Mouse (Mus musculus) layer of hippocampus, adult 8-10 months (tissue): Measurements from ENCODE around the gene Odf3. TPM values are rescaled to one million over a fixed set of nuclear protein-coding genes. Genes with fewer than 3 reads are reported as not detected.

Source experiments
- DNase-seq, 2 experiments: peaks; one replicate each; pipeline ENCODE4 v3.0.0; 2022; ENCODE audit warnings: low spot score in 2 of 2
- total RNA-seq, 4 experiments: library from RNA; stranded (reverse); gene quantifications; 2 replicates each; pipeline ENCODE4 v1.2.4; 2022

Odf3 gene
- total RNA-seq, result not detected

DNA sequence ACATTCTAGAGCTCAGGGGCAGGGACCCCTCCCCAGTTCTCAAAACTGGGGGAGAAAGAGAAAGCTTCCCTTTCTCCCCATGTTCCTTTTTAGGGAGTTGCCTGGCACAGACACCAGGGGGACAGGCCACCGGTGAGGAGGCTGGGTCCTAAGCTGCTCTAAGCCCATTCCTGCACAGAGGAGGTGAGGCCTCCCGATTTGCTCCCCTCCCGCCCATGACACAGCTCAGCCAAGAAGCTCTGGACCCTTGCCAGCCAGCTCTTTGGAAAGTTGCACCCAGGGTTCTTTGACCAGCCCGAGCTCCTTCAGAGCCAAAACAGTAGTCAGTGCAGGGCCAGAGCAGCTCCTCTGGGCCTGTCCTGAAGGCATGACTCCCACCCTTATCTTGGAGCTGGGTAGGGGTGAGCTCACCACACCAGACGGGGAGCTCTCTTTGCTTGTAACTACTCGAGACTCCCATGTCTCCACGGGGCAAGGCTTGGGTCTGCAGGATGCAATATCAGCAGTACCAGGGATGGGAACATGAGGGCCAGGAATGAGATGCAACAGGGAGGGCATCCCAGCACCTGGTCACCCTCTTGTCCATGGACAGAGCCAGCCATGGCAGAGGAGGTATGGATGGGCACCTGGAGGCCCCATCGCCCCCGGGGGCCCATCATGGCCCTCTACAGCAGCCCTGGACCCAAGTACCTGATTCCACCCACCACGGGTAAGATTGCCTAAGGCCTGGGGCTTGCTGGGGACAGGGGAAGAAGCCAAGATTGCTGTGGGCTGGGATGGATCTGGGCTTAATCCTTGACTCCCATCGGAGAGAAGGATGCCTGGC is at the start of gene Odf3:
TSS of gene Odf3 (plus strand) at position 51 of the 826 bp plus-strand sequence.
- no peak for DNase-seq

DNA sequence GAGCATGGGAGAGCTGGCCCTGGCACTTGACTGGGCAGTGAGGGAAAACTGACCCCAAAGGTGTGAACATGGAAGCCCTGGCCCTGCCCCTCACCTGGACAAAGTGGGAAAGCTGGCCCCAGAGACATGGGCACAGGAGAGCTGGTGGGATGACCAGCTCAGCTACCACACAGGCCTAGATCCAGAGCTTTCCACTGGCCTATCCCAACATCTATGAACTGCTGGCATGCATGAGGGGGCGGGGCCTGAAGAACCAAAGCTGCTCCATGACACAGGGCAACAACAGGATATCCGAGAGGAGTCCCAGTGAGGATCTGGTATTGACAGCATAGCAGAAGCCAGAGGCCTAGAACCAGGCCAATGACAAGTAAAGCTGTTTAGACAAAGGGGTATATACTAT is 49.4 kb upstream of the Odf3 start:
- no peak for DNase-seq

DNA sequence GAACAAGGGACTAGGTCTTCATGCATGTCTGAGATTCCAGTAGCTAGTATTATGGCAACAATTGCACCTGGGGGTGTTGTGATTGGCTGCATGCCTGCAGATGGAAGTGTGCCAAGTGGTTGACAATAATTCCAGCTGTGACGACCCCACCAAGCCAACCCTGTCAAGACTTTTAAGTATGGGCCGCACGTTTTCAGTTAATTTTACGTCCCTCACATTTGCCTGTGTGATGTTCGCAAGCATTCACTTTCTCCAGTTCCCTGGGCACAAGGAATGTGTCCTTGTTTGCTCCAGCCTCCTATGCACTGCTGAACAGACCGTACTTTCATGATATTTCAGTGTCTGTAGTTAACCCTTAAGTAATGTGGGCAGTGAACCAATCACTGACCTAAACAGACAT is 45.0 kb upstream of the Odf3 start:
- DNase-seq, result no peak

DNA sequence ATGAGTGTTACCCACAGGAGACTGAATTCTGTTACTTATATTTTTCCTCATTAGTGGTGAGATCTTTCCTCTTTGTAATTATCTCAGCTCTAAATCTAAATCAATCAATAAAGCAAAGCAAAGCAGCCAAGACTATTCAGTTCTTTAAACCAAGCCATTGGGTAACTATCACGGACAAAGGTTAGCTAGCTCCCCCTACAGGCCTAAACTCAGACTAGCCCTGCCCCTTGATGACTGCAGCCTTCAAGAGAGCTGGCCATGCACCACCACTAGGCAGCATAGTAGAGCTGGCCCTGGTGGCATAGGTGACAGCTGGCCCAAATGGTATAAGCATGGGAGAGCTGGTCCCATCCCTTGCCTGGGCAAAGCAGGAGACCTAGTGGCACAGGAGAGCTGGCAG is 41.9 kb upstream of the Odf3 start:
- peak; percentile 56 to 71 for DNase-seq

DNA sequence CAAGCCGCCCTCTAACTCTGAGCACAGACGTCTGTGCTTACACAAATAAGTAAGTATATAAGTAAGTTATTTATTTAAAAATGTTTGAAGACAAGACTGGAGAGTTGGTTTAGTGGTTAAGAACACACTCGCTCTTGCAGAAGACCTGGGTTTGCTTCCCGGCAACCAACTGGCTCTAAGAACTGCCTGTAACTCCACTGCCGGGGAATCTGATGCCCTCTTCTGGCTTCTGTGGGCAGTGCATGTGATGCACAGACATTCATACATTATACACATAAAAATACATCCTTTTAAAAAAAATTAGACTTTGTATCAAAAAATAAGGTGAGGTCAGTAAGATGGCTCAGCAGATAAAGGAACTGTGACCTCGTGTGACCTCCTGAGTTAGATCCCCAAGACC is 37.1 kb upstream of the Odf3 start:
- no peak for DNase-seq

DNA sequence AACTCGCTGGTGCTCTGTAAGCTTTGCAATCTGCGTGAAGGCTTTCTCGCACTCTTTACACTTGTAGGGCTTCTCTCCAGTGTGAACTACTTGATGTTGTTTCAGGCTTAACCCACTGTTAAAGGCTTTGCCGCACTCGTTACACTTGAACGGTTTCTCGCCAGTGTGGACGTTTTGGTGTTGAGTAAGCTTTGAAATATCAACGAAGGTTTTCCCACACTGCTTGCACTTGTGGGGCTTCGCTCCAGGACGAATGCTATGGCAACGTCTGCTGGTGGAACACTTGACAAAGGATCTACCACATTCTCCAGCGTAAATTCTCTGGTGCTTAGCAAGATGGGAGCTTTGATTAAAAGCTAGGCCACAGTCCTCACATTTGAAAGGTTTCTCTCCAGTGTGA is 35.9 kb upstream of the Odf3 start:
- peak in 1 of 2 experiments; percentile 51 for DNase-seq

DNA sequence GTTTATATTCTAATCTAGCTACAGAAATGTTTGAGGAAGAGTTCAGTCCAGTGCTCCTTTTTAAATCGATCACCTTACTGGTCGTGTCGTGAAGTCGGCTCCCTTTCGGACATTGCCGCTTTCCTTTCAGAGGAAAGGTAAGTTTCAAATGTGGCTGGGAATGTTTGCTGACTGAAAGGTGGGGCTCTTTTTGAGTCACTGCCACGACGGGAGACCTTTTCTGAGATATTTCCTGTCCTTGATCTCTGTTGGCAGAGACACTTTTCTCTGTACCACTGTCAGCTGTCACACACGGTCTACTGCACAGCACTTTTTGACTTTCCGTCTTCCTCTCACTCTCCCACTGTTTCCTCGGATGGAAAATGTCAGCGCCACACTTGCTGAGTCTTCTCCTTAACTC is 34.8 kb upstream of the Odf3 start:
- DNase-seq, result no peak

DNA sequence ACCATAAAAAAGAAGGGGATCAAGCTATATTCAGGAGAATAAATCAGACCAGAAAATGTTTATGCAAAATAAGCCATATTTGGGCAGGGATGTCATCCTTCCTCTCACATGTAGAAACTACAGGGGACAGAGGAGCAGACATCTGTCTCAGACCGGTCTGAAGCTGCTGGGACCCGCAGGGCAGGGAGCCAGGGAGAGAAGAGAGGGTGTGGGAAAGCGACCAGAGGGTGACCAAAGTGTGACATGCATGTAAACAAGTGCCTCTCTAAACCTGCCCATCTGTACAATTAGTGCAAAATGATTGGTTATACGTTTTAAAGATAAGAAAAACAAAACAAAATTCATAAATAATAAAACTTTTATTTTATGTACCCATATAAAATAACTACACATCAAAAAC is 27.4 kb upstream of the Odf3 start:
- no peak for DNase-seq

DNA sequence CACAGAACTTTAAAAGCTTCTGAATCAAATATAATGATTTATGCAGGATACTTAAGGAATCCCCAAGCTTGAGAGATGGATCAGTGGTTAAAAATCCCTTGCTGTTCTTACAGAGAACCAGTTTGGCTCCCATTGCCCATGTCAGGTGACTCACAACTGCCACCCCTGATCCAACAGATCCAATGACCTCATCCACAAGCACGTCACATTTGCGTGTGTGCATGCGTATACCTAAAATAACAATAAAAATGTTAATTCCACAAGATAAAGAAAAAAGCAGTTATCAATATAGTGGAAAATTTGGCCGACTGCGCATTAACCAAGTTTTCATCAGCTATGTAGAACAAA is 26.3 kb upstream of the Odf3 start:
- DNase-seq, result no peak

DNA sequence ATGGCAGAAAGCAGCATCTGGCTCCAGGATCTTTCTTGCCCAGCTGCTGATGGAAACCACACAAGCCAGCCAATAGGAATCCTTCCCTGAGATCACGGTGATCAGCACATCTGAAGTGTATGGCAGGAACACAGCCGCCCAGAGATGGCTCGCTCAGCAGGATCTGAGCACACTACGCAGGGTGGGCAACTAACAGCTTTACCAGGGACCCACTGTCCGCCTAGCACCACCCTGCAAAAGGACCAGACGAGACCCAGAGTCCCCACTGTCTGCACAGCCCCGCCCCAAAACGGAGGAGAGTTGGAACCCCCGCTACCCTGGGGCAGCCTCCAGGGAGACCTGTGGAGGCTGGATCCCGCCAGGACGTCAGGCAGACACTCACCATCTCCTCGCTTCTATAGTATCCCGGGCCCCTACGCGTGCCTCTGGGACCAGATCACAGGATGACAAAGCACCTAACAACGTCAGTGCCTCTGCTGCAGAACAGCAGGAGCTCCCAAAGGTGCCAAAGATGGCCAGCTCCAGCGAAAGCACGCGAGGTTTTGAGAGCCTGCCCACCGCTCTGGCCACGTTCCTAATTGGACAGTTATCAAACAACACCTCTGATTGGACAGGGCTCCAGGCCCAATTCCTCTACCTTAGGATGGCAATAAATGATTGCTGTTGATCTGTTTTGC is 25.8 kb upstream of the Odf3 start, which contains the start of gene Zfp941:
TSS of gene Zfp941 (minus strand) at position 526 of the 677 bp plus-strand sequence.
- DNase-seq, result peak; percentile 62 to 71

DNA sequence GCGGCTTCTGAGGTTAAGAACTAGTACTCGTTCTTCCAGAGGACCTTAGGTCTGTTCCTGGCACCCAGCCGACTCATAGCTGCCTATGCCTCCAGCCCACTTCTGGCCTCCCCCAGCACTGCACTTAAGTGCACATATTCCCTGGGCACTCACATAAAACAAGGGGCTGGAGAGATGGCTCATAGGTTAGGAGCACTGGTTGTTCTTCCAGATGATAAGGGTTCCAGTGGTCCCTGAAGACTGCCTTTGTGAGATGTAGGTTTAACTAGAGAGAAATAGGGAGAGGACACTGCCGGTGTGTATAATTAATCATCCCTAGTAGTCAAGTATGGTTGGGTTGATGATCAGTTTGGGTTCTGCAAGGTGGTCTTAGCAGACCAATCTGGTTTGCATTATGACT is 24.9 kb upstream of the Odf3 start:
- no peak for DNase-seq

DNA sequence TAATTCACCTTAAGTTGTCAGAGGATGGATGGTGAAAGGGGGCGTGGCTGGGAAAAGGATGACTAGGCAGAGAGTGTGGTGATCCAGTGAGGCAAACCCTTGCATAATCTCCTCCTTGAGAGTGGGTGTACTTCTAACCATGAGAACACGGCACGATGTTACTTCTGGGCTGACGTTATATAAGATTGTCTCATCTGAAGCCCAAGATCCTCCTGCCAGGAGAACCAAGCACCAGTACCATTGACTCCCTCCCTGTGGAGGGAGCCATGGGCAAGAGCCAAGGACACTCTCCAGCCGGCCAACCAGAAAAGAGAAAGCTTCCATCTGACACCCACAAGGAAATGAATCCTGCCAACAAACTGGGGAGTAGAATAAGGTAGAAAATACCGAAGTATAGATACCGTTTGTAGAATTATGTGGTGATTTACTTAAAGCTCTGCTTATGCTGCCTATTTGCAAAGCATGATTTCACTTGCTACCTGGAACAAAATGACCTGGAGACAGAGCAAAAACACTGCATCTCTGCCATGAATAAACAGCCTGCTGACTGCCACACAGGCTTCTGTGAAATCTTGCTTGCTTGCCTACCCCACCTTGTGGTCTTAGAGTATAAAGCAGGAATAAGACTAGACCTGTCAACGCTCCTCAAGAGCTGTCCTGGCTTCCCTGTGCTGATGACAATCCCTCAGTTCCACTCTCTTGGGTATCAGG is 19.3 kb upstream of the Odf3 start:
- peak; percentile 65 to 73 for DNase-seq

DNA sequence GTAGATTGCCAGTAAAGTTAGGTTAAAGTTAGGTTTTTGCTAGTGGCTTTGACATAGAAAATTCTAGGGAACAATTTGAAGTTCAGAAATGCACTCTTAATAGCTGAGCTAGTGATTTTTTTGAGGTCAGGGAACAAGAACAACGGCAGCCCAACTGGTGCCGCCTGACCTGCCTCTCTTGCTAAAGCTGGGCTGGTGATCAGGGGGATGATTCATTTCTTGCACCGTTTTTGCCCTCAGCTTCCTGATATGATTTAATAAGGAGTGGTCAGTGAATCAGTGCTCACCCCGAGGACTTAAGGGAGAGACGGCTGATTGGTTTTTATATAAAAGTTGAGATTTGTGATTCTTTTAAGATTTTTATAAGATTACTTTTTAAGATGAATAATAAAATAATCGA is 16.2 kb upstream of the Odf3 start:
- DNase-seq, result no peak

DNA sequence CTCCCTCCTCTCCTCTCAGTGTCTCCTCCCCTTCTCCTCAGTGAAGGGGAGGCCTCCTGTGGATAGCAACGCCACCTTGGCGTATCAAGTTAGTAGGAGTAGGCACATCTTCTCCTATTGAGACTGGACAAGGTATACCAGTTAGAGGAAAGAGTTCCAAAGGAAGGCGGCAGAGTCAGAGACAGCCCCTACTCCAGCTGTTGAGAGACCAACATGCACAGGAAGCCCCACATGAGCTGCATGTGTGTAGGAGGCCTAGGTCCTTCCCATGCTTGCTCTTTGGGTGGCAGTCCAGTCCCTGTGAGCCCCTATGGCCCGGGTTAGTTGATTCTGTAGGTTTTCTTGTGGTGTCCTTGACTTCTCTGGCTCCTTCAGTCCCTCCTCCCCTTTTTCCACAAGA is 14.3 kb upstream of the Odf3 start:
- DNase-seq, result no peak

DNA sequence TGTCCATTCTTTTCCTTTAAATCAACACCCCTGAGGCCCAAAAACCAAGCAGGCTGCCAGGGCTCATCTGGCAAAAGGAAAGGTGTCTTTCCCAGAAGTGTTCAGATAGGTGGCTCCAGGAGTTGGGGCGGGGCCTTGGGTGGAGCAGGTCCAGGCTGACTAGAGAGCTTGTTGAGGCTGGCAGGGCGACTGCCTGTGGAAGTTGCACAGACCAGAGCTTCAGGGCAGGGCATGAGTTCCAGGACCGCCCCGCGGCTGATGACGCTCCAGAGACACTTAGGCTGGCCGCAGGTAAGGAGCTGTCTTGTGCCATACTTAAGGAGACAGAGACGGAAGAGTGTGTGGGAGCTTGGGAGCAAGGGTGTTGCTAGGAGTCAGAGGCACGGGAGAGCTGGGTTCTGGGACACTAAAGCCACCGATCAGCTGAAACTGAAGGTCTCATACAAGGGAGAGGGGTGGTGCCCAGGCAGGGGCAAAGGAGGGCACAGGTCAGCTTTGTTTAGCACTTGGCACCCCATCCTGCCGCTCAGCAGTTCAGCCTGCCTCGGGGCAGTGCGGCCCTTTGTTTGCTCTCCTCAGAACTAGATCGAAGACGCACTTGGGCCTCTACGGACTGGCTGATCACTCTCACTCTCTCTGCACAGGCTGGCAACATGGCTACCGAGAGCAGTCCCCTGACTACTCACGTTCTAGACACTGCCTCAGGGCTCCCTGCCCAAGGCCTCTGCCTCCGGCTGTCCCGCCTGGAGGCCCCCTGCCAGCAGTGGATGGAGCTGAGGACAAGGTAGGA is 12.4 kb upstream of the Odf3 start, which contains the start of gene Urah:
TSS of gene Urah (plus strand) at position 51 of the 790 bp plus-strand sequence.
- DNase-seq, result no peak

DNA sequence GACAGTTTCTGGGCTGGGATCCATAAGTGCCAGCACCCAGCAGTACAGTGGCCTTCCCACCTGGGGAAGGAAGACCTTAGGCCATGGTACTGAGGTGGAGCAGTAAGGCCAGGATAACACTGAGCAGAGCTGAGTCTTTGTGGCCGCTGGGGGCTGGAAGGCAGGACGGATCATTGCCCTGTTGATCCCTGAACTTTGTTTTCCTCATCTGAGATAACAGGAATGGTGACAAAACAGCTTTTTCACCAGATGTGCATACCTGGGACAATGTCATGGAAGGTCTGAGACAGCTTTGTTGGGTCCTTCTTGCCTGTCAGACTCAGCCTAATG is 11.9 kb upstream of the Odf3 start:
- DNase-seq, result no peak

DNA sequence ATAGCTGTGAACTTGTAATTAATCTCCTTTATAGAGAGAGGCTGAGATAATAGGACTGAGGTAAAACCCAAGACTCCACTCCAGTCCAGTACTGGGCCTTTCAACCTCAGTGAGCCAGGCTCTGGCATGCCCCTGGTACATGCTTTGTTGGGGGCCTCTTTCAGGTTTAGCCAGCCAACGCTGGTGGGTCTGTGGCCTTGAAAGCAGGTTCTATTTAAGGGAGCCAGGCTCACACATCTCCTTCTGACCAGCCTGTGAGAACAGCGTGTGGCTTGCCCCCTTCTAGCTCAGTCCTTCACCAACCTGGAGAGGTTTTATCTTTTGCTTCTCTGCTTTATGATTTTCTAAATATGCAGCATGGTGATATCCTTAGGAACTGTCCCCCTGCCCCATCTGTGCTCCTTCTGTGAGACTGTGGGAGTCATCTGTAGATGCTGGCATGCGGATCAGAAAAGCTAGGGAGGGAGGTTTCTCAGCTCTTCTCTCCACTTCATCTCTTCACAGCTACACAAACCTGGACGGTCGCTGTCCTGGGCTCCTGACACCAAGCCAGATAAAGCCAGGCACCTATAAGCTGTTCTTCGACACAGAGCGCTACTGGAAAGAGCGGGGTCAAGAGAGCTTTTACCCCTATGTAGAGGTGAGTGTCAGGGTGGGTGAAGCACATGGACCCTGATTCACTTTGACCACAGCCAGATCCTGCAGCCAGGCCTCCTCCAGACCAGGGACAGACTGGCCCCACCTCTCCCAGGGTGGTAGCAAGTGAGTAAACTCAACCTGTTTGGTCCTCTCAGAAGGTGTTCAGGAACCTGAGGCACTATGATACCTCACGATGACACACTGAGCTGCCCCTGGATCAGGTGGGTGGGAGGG is 11.1 kb upstream of the Odf3 start:
- DNase-seq, result peak in 1 of 2 experiments; percentile 70

DNA sequence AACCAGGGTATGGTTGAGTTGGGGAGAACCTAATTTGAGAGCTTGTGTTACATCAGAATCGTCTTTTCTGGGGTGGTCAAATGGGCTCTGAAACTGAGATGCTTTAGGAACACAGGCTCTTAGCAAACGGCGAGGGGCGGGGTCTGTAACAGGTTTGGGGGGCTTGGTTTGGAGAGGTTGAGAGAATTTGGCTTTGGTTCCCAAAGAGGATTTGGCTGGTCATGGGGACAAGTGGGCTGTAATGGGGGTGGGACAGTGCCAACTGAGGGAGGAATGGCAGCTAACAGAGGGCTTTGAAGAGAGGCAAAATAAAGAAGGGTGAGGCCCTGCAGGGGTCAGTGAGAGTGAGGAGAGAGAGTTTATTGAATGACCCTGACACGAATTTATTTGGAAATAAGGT is 8.0 kb upstream of the Odf3 start:
- no peak for DNase-seq

DNA sequence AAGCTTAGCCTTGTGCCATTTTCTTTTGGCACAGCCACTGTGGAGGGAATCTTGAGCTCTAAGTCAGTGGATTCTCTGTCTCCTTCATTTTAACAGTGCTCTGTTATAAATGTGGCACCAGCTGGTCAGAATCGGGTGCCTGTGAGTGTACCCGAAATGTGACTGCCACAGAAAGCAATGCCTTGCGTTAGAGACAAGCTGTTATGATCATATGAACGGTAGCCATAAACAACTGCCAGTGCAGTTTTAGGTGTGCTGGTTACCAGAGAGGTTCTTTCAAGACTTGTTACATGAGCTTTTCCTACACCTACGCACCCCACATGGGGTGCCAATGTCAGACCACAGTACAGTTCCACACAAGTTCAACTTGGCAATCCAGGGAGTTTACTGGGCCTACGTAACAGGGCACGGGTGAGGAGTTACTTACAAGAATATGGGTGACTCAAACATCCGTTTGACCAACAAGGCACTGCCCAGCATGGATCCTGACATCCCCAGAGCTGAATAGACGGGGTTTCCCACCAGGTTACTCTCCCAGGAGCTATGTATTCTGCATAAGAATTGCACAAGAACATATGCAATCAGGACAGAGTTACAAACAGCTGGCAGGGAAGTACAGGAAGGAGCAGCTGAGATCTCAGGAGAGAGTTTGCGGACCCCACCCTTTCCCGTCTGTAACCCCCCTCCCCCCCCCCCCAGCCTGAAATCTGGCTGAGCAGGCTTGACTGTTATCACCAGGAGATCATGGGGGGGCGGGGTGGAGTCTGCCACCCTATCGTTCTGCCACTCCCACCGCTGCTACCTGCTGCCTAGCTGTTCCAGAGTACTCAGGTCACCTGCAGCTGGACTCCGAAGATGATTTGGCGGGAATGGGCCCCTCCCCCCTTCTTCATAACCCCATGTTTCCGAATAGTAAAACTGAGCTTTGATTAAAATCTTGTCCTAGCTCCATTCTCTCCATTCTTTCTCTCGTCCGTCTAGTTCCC is 6.6 kb upstream of the Odf3 start:
- DNase-seq, result no peak
